Mouse (Mus musculus): ENCODE results near the gene Smarcad1. TPM values are rescaled to one million over a fixed set of nuclear protein-coding genes. Genes with fewer than 3 reads are reported as not detected.

Gene Smarcad1
- polyA plus RNA-seq, 1 experiment from 2014 or later: 77.2 TPM

DNA sequence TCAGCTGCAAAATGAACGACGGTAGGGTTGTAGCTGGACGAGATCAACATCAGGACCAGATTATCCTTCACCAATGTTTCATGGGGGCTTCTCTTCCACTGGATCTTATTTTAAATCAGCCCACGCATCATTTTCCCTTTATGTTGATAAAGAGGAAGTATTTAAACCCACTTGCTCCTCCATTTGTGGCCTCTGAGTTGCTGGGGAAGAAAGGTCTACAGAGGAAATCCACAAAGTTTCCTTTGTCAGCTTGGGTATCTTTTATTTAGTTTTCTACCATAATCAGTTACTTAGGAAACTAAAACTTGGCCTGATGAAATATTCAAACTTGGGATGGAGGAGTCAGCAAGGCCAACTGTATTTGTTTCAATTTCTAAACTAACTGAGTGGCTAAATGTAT lies 104.0 kb downstream of the Smarcad1 start:
- no peak overlapping the region for H3K9ac ChIP-seq (ENCODE audit: low read length)
- no peaks in the 10 kb centered on the region for H3K4me1 ChIP-seq (replicated peaks; ENCODE audit: control insufficient read depth, insufficient read depth, low read length)
- H3K4me2 ChIP-seq (ENCODE audit: low read length): no peak overlapping the region
- H3K27me3 ChIP-seq (replicated peaks; ENCODE audit: control insufficient read depth, insufficient read depth, low read length): no peaks in the 10 kb centered on the region
- DNase-seq (ENCODE audit: low spot score) (no peak), ATAC-seq (replicated peaks; ENCODE audit: low FRiP score, low TSS enrichment, low read depth) (no peak)
- WGBS: 89% methylated on average over 4 of the region's 4 CpGs
- H3K27ac ChIP-seq (ENCODE audit: low read depth): no peak overlapping the region
- no peak overlapping the region for H3K4me3 ChIP-seq (ENCODE audit: low read depth, low read length)
- H3K9me3 ChIP-seq (ENCODE audit: control insufficient read depth, low read length): no peaks in the 10 kb centered on the region
- no peaks in the 10 kb centered on the region for H3K36me3 ChIP-seq (ENCODE audit: control insufficient read depth, insufficient read depth, low read length)

DNA sequence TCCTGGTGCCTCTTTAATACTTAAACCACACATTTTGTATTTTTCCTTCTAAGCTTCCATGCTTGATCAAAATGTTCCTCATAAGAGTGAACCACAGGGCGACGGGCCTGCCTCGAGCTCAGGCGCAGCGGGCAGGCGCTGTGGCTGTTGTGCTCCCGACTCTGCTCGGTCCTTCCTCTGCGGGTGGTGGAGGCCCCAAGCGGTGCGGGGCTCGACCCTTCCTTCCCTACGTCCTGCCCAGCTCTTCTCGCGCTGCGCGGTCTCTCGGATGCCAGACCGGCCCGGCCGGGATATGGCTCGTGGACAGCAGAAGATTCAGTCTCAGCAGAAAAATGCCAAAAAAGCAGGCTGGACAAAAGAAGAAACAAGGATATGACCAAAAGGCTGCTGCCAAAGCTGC lies 108.3 kb downstream of the Smarcad1 start:
- H3K4me2 ChIP-seq (ENCODE audit: low read length): peak overlapping the region; percentile 40
- H3K27me3 ChIP-seq (replicated peaks; ENCODE audit: control insufficient read depth, insufficient read depth, low read length): no peaks in the 10 kb centered on the region
- WGBS: 9% methylated on average over 22 of the region's 22 CpGs
- no peaks in the 10 kb centered on the region for H3K9me3 ChIP-seq (ENCODE audit: control insufficient read depth, low read length)
- ATAC-seq (replicated peaks; ENCODE audit: low FRiP score, low TSS enrichment, low read depth) (0 out of 2 replicates have a peak, but pooled peaks have one; percentile 15), DNase-seq (ENCODE audit: low spot score) (no peak)
- H3K9ac ChIP-seq (ENCODE audit: low read length): no peak overlapping the region
- no peak overlapping the region for H3K27ac ChIP-seq (ENCODE audit: low read depth)
- no peak overlapping the region for H3K4me3 ChIP-seq (ENCODE audit: low read depth, low read length)
- no peaks in the 10 kb centered on the region for H3K36me3 ChIP-seq (ENCODE audit: control insufficient read depth, insufficient read depth, low read length)
- no peaks in the 10 kb centered on the region for H3K4me1 ChIP-seq (replicated peaks; ENCODE audit: control insufficient read depth, insufficient read depth, low read length)

DNA sequence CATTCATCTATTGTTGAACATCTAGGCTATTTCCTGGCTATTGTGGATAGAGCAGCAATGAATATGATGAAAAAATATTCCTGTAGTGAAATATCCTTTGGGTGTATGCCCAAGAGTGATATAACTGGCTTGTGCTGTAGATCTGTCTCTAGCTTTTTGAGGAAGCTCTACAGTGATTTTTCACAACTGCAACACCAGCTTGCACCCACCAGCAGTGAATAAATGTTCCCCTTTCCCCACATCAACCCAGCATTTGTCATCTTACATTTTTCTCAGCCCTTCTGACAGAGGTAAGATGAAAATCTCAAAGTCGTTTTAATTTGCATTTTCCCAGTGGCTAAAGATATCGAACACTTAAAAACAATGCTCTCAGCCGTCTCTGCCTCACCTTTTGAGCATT lies 111.2 kb downstream of the Smarcad1 start:
- H3K9ac ChIP-seq (ENCODE audit: low read length): no peak overlapping the region
- no peaks in the 10 kb centered on the region for H3K27me3 ChIP-seq (replicated peaks; ENCODE audit: control insufficient read depth, insufficient read depth, low read length)
- no peak for DNase-seq (ENCODE audit: low spot score)
- H3K36me3 ChIP-seq (ENCODE audit: control insufficient read depth, insufficient read depth, low read length): no peaks in the 10 kb centered on the region
- H3K4me1 ChIP-seq (replicated peaks; ENCODE audit: control insufficient read depth, insufficient read depth, low read length): no peaks in the 10 kb centered on the region
- H3K4me3 ChIP-seq (ENCODE audit: low read depth, low read length): no peak overlapping the region
- H3K27ac ChIP-seq (ENCODE audit: low read depth): no peak overlapping the region
- ATAC-seq (replicated peaks; ENCODE audit: low FRiP score, low TSS enrichment, low read depth): no peak
- WGBS: 73% methylated on average over 3 of the region's 3 CpGs
- H3K4me2 ChIP-seq (ENCODE audit: low read length): no peak overlapping the region
- no peaks in the 10 kb centered on the region for H3K9me3 ChIP-seq (ENCODE audit: control insufficient read depth, low read length)

DNA sequence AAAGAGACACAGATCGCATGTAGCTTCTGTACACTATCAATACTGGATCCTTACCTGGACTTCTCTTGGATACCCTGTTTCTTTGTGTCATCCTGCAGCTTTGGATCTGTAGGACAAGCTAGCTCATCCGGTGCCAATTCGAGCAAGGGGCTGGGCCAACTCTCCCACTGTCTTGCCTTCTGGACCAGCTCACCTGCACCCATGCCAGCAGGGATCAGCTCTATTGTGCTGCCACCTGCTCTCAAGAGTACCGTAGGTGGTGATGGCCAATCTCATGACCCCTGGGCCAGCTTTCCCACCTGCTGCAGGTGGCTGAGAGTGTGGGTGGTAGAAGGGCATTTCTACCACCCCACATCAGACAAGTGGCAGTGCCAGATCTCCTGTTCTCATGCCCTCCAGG lies 114.7 kb downstream of the Smarcad1 start:
- H3K9me3 ChIP-seq (ENCODE audit: control insufficient read depth, low read length): no peaks in the 10 kb centered on the region
- H3K27me3 ChIP-seq (replicated peaks; ENCODE audit: control insufficient read depth, insufficient read depth, low read length): no peaks in the 10 kb centered on the region
- no peak for ATAC-seq (replicated peaks; ENCODE audit: low FRiP score, low TSS enrichment, low read depth)
- no peak for DNase-seq (ENCODE audit: low spot score)
- no peaks in the 10 kb centered on the region for H3K36me3 ChIP-seq (ENCODE audit: control insufficient read depth, insufficient read depth, low read length)
- WGBS: 90% methylated on average over 4 of the region's 4 CpGs
- no peaks in the 10 kb centered on the region for H3K4me1 ChIP-seq (replicated peaks; ENCODE audit: control insufficient read depth, insufficient read depth, low read length)
- no peak overlapping the region for H3K9ac ChIP-seq (ENCODE audit: low read length)
- no peak overlapping the region for H3K27ac ChIP-seq (ENCODE audit: low read depth)
- no peak overlapping the region for H3K4me3 ChIP-seq (ENCODE audit: low read depth, low read length)
- H3K4me2 ChIP-seq (ENCODE audit: low read length): no peak overlapping the region

DNA sequence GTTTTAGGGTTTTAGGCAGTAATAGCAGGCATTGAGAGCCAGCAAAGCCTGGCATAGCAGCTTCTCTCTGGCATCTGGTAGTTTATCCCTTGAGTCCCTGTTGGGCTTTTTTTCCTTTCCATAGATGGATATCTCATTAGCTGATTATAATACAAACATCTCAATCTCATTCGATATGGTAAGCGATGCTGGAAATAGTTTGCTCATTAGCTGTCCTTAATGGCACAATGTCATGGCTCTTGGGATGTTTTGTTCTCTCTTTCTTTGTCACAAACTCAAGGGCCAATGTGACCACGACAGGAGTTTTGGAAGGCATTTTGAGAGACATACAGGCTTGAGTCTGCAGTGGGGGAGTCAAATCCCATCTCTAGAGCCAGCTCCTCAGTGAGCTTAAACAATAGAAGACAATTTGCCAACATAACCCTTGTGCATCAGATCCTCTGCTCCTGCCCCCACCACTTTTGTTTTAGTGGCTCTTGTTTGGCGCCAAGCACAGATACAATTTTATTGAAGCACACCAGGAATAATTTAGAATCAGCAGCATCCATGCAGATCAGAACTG lies 117.1 kb downstream of the Smarcad1 start:
- Histone ChIP-seq H3K36me3 (ENCODE audit: control insufficient read depth, insufficient read depth, low read length) (no peaks in the 10 kb centered on the region), H3K27me3 (replicated peaks; ENCODE audit: control insufficient read depth, insufficient read depth, low read length) (no peaks in the 10 kb centered on the region), H3K4me1 (replicated peaks; ENCODE audit: control insufficient read depth, insufficient read depth, low read length) (no peaks in the 10 kb centered on the region), H3K9ac (ENCODE audit: low read length) (no peak overlapping the region), H3K4me2 (ENCODE audit: low read length) (no peak overlapping the region), H3K9me3 (ENCODE audit: control insufficient read depth, low read length) (no peaks in the 10 kb centered on the region), H3K27ac (ENCODE audit: low read depth) (no peak overlapping the region), H3K4me3 (ENCODE audit: low read depth, low read length) (no peak overlapping the region)
- WGBS: 85% methylated on average over 4 of the region's 4 CpGs
- ATAC-seq (replicated peaks; ENCODE audit: low FRiP score, low TSS enrichment, low read depth): no peak
- no peak for DNase-seq (ENCODE audit: low spot score)

DNA sequence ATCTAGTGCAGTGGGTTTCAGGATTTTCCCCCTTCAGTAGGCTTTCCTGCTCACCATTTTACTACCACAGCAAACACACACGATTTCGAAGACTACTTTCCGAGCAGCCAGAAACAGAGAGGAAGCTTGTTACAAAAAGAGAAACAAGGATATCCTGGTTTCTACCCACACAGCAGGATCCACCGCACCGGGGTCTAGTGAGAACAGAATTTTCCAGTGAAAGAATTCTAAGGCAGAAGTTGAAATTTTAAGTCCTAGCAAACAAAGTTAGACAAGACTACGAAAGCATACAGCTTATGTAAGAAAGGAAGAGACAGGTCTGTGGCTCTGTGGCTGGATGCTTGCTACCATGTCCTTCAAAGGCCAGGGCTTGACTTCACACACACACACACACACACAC lies 121.8 kb downstream of the Smarcad1 start:
- no peak overlapping the region for H3K9ac ChIP-seq (ENCODE audit: low read length)
- ATAC-seq (replicated peaks; ENCODE audit: low FRiP score, low TSS enrichment, low read depth): no peak
- H3K4me3 ChIP-seq (ENCODE audit: low read depth, low read length): no peak overlapping the region
- DNase-seq (ENCODE audit: low spot score): no peak
- no peaks in the 10 kb centered on the region for H3K36me3 ChIP-seq (ENCODE audit: control insufficient read depth, insufficient read depth, low read length)
- no peaks in the 10 kb centered on the region for H3K4me1 ChIP-seq (replicated peaks; ENCODE audit: control insufficient read depth, insufficient read depth, low read length)
- no peaks in the 10 kb centered on the region for H3K9me3 ChIP-seq (ENCODE audit: control insufficient read depth, low read length)
- no peaks in the 10 kb centered on the region for H3K27me3 ChIP-seq (replicated peaks; ENCODE audit: control insufficient read depth, insufficient read depth, low read length)
- no peak overlapping the region for H3K4me2 ChIP-seq (ENCODE audit: low read length)
- no peak overlapping the region for H3K27ac ChIP-seq (ENCODE audit: low read depth)
- WGBS: 84% methylated on average over 6 of the region's 6 CpGs

DNA sequence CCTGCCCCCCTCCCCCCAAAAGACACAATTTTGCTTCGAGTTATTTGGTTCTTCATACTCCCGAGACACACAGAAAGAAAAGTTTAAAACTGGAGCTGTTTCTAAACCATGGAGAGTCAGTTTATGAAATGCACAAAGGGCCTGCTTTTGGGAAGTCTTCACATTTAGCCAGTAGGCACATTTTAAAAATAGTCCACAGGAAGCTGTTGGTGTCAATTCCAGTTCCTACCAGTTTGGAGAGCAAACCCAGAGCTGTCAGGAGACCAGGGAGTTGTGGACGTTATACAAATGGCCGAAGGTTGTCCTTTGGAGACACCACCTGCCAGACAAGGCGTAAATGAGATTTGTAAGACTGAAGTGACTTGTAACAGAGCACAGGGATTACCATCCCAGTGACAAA lies 122.6 kb downstream of the Smarcad1 start:
- Histone ChIP-seq H3K9me3 (ENCODE audit: control insufficient read depth, low read length) (no peaks in the 10 kb centered on the region), H3K27ac (ENCODE audit: low read depth) (no peak overlapping the region), H3K4me1 (replicated peaks; ENCODE audit: control insufficient read depth, insufficient read depth, low read length) (no peaks in the 10 kb centered on the region), H3K36me3 (ENCODE audit: control insufficient read depth, insufficient read depth, low read length) (no peaks in the 10 kb centered on the region), H3K9ac (ENCODE audit: low read length) (no peak overlapping the region), H3K4me3 (ENCODE audit: low read depth, low read length) (no peak overlapping the region), H3K4me2 (ENCODE audit: low read length) (no peak overlapping the region), H3K27me3 (replicated peaks; ENCODE audit: control insufficient read depth, insufficient read depth, low read length) (no peaks in the 10 kb centered on the region)
- ATAC-seq (replicated peaks; ENCODE audit: low FRiP score, low TSS enrichment, low read depth) (no peak), DNase-seq (ENCODE audit: low spot score) (no peak)
- WGBS: 46% methylated on average over 5 of the region's 5 CpGs

Other genes with a start within 250 kb of the Smarcad1 start
- gene Hpgds, start 102.3 kb downstream of the Smarcad1 start, polyA plus RNA-seq (2014; fragmentation: Nextera tagmentation; extraction: Ambion mirVana): 3.4 and 4.5 TPM in 2 replicates